In the genomic region with DNA sequence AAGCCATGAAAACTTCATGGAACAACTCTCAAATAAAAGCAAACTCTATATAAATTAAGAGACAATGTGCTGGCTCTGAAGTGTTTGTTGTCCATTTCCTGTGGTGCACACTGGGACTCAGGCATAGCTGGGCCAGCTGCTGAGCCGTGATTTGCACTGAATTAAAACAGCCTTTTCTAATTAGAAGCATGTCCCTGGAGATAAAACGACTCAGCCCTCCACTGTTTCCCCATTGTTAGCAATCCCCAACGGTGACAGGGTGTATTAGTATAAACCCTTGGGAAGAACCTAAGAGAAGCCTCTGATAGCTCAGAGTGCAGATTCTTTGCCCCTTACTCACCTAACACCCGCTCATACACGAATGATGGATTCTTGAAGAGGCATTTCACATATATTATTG, we compare ENCODE assay signal across 19 mouse cellular contexts.
DNase-seq lines count a peak whose midpoint lies in the region; ATAC-seq lines count a peak whose summit lies in the region.
"Had no signal": no experiment of that assay in that cellular context is flagged by ENCODE, and none has a peak within 500 bp of the region (broad histone marks: within the 10 kb centered on the region; RNA-seq: fewer than 3 reads in every experiment).

No protein-coding gene starts in this region.

- H3K4me3 ChIP-seq in kidney, embryonic 16.5 days (ENCODE audit: low read length) = no peak overlapping the region
- H3K4me3 ChIP-seq in midbrain, embryonic 14.5 days (replicated peaks; ENCODE audit: low read depth, low read length) = no peak overlapping the region
- no peak overlapping the region for H3K4me3 ChIP-seq in midbrain, embryonic 15.5 days
- H3K4me3 ChIP-seq: heart, embryonic 10.5 days; limb, embryonic 12.5 days; liver, embryonic 15.5 days had no signal

- no peaks in the 10 kb centered on the region for H3K4me1 ChIP-seq in kidney, embryonic 16.5 days (ENCODE audit: insufficient read depth, low read length)
- 0 out of 2 replicates have a peak, but pooled peaks cover 3% of the 10 kb centered on the region for H3K4me1 ChIP-seq in midbrain, embryonic 14.5 days (ENCODE audit: control insufficient read depth, insufficient read depth, low read length)
- H3K4me1 ChIP-seq in midbrain, embryonic 15.5 days = no peaks in the 10 kb centered on the region
- H3K4me1 ChIP-seq: heart, embryonic 10.5 days; limb, embryonic 12.5 days; liver, embryonic 15.5 days had no signal

- 0 out of 2 replicates have a peak overlapping the region, but pooled peaks have one; percentile 34 for H3K27ac ChIP-seq in kidney, embryonic 16.5 days (ENCODE audit: low read length)
- H3K27ac ChIP-seq in midbrain, embryonic 14.5 days (replicated peaks; ENCODE audit: low read depth, low read length) = no peak overlapping the region
- H3K27ac ChIP-seq in midbrain, embryonic 15.5 days = no peak overlapping the region
- H3K27ac ChIP-seq: heart, embryonic 10.5 days; limb, embryonic 12.5 days; liver, embryonic 15.5 days had no signal

- H3K9me3 ChIP-seq in kidney, embryonic 16.5 days (ENCODE audit: low read length) = no peaks in the 10 kb centered on the region
- no peaks in the 10 kb centered on the region for H3K9me3 ChIP-seq in midbrain, embryonic 14.5 days (ENCODE audit: control insufficient read depth, low read length)
- H3K9me3 ChIP-seq in midbrain, embryonic 15.5 days = no peaks in the 10 kb centered on the region
- H3K9me3 ChIP-seq: heart, embryonic 10.5 days; limb, embryonic 12.5 days; liver, embryonic 15.5 days had no signal

- no peak for DNase-seq in kidney, adult 9 months
- DNase-seq in midbrain, embryonic 14.5 days = peak; percentile 57
- DNase-seq in embryo, embryonic 11 days = peak; percentile 29
- DNase-seq in mesoderm, embryonic 11.5 days (ENCODE audit: low read depth, low spot score) = peak; percentile 23
- no peak for DNase-seq in layer of hippocampus, postnatal 36 days
- DNase-seq in frontal cortex, postnatal 10 days (ENCODE audit: low spot score in 2 of 2) = no peak
- DNase-seq: adrenal gland, postnatal 36 days; cerebellum, postnatal 25 days; gastrocnemius, postnatal 14 days; heart, postnatal 14 days; lung, postnatal 4 days; right cerebral cortex, postnatal 14 days; thymus, postnatal 36 days had no signal

- H3K9ac ChIP-seq in kidney, embryonic 16.5 days (replicated peaks; ENCODE audit: low read length) = no peak overlapping the region
- H3K9ac ChIP-seq in midbrain, embryonic 14.5 days (replicated peaks; ENCODE audit: low read length) = no peak overlapping the region
- no peak overlapping the region for H3K9ac ChIP-seq in midbrain, embryonic 15.5 days
- H3K9ac ChIP-seq: limb, embryonic 12.5 days; liver, embryonic 15.5 days had no signal

- ATAC-seq in kidney, embryonic 16.5 days (ENCODE audit: low FRiP score, low TSS enrichment) = no peak
- no peak for ATAC-seq in midbrain, embryonic 14.5 days (ENCODE audit: low FRiP score, low TSS enrichment)
- ATAC-seq in midbrain, embryonic 15.5 days (replicated peaks) = no peak
- ATAC-seq: inflammation-experienced regulatory T-cells, adult 6 months had no signal

- 52% methylated on average over 5 of the region's 5 CpGs for WGBS in kidney, embryonic 16.5 days
- 8% methylated on average over 5 of the region's 5 CpGs for WGBS in midbrain, embryonic 14.5 days
- 10% methylated on average over 5 of the region's 5 CpGs for WGBS in midbrain, embryonic 15.5 days

- H3K4me2 ChIP-seq in kidney, embryonic 16.5 days (replicated peaks; ENCODE audit: low read depth, low read length) = no peak overlapping the region
- no peak overlapping the region for H3K4me2 ChIP-seq in midbrain, embryonic 14.5 days (ENCODE audit: low read length)
- no peak overlapping the region for H3K4me2 ChIP-seq in midbrain, embryonic 15.5 days
- H3K4me2 ChIP-seq: limb, embryonic 12.5 days; liver, embryonic 15.5 days had no signal

- no peaks in the 10 kb centered on the region for H3K36me3 ChIP-seq in kidney, embryonic 16.5 days (ENCODE audit: insufficient read depth, low read length)
- no peaks in the 10 kb centered on the region for H3K36me3 ChIP-seq in midbrain, embryonic 14.5 days (ENCODE audit: control insufficient read depth, insufficient read depth, low read length)
- no peaks in the 10 kb centered on the region for H3K36me3 ChIP-seq in midbrain, embryonic 15.5 days (replicated peaks)
- H3K36me3 ChIP-seq: heart, embryonic 10.5 days; limb, embryonic 12.5 days; liver, embryonic 15.5 days had no signal

- H3K27me3 ChIP-seq in kidney, embryonic 16.5 days (ENCODE audit: insufficient read depth, low read length) = no peaks in the 10 kb centered on the region
- no peaks in the 10 kb centered on the region for H3K27me3 ChIP-seq in midbrain, embryonic 14.5 days (ENCODE audit: control insufficient read depth, insufficient read depth, low read length)
- no peaks in the 10 kb centered on the region for H3K27me3 ChIP-seq in midbrain, embryonic 15.5 days (replicated peaks)
- H3K27me3 ChIP-seq: limb, embryonic 12.5 days; liver, embryonic 15.5 days had no signal

Comparison
In these comparisons a context has a peak if more than half of its experiments do, and no peak if none do; other contexts are left out.
1. DNase-seq: peak in midbrain, embryonic 14.5 days (single experiment), embryo, embryonic 11 days (single experiment) and mesoderm, embryonic 11.5 days (single experiment); none in kidney, adult 9 months (single experiment), layer of hippocampus, postnatal 36 days (0 of 2) and frontal cortex, postnatal 10 days (0 of 2).